Mouse (Mus musculus): ENCODE measurements around the gene Lhpp.

Lhpp gene

DNA sequence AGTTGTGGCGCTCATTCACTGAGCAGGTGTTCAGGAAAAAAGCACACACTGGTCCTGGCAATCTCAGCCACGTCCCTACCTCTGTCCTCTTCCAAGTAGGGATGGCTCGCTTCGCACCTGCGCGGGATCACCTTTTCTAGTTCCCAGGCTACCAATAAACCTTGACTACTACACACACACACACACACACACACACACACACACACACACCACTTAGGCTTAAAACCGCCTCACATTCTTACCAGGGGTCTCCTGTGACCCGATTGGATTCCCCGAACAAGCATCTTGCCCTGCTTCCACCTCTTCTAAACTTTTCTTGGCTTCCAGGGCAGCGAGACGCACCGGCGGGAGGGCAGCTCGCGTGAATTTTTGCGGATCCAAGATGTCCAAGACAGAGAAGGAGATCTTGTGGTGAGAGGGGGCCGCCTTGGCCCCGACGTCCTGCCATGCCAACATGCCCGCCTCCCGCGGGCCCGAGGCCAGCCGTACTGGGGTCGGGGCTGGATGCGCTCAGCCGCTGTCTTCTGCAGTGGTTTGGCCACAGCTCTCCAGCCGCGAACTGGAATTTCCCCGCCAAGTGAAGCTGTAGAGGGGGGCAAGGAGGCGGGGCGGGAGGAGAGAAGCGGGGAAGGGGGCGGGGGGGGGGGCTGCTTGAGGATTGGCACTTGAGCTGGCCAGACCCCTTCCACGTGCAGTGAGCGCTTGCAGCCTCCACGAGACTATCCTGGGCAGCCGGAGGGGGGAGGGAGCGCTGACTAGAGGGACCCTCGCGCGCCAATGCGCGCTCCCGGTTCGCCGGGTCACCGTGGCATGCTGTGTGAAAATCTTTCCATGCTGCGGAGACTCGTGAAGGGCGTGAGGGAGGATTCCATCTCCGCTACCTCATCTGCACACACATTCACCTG is 11.1 kb upstream of the Lhpp start, which contains the start of gene Nkx1-2:
Nkx1-2 (minus strand) TSS at position 567 of the 905 bp plus-strand sequence.
- no peak for DNase-seq

DNA sequence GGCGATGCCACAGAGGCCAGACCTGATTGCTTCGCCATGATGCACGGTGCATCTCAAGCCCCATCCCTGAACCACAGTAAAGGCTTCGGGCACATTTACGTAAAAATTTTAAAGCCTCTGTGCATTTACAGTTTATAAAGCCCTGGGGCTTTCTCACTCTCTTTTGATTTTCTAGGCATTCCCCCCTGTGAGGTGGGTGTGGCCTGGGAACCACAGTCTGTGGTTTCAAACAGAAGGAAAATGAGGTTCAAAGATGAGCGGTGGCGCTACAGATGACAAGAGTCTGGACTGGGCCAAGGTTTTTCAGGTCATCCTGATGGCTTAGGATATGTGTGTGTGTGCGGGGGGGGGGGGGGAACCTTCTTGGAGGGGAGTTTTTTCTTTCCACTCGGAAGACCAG is 10.4 kb upstream of the Lhpp start:
- no peak for DNase-seq

DNA sequence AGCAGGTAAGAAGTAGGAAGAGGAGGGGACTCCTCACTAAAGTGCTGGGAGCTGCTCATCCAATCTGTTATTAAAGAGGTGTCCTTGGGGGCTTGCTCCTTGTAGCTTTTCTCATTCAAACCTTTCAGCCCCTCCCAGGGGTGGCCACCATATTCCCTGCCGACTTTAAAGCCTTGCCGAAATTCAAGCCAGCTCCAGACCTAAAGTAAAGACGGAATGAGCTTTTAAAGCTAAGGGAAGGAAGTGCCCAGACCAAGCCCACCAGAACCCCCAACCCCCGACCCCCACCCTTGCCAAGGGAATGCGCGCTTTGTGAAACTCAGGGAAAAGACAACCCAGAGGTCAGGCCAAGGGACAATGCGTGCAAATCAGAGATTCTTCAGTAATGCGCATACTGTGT is 9.5 kb upstream of the Lhpp start:
- DNase-seq = no peak

DNA sequence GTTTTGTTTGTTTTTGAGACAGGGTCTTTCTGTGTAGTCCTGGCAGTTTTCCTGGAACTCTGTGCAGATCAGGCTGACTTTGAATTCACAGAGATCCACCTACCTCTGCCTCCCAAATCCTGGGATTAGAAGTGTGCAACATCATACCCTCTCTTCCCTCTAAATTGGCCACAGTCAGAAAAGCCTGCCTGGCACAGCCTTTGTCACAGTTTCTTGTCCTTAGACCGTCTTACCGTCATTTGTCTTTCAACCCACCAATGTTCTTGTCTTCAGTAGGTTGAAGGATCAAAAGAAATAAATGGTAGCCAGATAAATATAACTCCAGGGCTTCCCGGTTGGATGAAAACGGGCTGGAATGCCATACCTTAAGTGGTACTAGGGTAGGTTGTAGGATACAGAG is 5.7 kb upstream of the Lhpp start:
- no peak for DNase-seq

DNA sequence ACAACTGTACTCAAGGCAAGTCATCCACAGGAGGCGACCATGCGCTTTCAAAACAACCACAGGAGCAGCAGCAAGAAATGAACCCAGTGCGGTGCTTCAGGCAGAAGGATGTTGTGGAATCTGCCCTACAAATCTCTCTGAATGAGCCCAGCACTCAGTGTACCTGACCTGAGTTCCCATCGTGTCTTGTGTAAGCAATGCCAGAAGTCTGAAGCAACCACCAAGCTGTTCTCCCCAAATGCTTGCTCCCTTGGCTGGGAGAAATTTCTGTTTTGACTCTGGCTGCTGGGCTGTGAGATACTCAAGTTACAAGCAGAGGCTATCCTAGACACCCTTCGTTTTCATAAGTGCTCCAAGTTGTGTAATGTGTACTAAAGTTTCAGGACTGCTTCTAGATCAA is 4.7 kb upstream of the Lhpp start:
- peak; percentile 24 for DNase-seq

DNA sequence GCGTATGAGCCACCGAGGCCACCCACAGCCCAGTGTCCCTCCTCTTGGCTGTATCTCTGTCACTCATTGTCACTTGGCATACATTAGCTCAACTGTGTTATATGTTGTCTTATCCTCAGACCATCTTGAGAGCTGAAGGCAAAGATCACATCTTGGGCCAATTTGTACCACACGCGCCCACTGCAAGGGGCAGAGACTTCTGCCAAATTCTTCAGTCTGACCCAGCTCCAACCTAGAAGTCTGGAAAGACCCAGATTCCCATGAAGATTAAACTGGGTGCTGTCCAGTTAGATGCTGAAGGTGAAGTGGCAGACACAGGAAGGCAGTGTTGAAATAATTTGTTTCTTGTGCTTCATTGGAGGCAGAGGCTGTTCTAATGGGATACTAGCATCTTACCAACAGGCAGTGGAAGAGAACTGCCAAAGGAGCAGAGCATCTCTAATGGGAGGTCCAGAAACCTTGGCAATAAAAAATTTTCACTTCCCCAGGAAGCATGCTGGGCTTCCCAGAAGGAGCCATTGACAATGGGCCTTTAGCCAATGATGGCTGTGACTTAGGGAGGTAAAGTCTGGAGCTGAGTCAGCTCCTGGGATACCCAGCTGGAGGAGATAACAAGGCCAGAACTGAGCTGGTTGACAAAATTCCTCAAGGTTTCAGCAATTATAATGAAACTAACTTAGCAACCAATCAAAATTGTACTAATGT is 2.0 kb upstream of the Lhpp start:
- DNase-seq = no peak

DNA sequence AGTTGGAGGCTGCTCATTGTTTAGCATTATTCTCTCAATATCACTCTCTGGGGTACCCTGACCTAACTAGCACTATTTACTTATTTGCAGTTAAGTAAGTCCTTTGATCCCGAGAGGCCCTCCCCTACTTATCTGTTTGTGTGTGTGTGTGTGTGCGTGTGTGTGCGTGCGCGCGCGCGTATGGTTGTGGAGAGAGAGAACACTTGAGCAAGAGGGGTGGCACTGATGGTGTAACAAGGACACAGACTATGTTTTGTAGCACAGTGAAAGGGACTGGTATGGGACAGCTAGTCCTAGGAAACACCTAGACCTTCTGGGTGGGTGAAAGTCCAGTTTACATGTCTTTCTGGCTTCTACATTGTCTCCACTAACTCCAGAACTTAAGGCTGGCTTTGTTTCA is 1.1 kb downstream of the Lhpp start:
- no peak for DNase-seq

DNA sequence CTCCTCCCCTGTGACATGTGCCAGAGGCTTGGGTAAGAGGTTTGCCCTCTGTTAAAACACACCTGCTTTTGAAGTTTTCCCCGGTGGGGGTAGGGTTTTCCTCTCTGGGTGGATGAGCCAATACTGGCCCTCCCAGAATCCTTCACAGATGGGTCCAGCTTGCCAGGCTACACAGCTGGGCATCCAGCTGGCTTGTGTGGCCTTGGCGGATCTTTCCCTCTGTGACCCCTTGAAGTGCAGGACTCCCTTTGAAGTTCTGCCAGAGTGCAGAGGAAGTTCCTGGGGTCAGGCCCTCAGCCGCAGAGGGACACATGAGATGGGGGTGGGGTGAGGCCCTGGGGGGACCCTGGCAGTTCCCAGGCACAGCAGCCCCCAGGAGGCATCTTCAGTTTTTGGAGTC is 4.9 kb downstream of the Lhpp start:
- DNase-seq = no peak

DNA sequence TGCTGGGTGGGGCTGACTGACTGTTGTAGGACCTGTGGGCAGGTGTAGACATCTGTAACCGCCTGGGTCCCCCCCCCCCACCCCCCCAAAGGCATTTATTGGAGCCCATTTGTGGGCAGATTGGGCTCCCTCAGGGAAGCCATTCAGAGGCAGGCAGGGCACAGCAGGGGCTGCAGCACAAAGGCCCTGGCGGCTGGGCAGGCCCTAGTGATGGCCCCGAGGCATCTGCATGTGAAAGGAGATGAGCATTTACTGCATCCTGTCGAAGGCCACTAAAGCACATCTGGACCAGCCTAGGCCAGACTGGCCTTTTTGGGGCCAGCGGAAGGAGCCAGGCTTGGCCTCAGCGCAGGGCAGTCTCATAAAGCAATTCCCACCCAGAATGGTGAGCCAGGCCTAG is 6.0 kb downstream of the Lhpp start:
- DNase-seq = no peak

DNA sequence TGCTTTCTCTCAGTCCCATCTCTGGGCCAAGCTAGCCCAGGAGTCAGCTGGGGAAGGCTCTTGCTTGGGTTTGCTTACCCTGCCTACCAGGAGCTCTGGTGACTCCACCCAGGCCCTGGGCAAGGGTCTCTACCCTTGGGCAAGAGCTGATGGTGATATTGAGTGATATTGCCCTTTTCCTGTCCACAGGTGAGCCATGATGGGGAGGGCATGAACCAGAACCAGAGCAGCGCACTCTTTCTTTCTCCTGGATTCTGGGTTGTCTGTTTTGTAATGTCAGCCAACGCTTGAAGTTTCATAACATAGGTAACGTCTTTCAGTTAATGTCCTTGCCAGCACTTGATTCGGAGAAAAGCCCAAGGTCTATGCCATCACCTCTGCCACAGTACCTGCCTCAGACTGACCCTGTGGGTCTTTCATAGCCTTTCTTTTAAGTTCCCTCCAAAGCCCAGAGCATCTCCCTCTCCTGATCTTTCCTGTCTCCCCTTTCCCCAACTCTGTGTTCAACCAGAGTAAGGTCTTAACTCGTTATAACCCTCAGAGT is 6.7 kb downstream of the Lhpp start:
- no peak for DNase-seq

DNA sequence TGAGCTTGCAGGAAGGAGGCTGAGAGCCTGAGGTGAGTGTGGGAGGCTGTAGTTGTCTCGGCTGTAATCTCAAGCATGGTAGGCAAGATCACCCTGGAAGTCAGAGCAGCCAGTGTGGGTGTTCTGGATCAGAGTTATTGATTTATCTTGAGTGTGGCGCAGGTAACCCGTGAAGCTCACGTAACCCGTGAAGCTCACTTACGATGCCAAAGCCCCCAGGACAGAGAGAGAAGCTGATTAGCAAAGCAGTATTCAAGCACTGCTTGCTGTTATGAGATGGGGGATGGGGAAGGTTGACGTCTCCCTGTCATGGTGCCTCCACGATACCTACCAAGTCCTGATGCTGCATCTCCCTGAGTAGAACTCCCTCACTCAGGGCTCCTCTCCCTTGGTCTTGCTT is 9.1 kb downstream of the Lhpp start:
- DNase-seq = no peak

DNA sequence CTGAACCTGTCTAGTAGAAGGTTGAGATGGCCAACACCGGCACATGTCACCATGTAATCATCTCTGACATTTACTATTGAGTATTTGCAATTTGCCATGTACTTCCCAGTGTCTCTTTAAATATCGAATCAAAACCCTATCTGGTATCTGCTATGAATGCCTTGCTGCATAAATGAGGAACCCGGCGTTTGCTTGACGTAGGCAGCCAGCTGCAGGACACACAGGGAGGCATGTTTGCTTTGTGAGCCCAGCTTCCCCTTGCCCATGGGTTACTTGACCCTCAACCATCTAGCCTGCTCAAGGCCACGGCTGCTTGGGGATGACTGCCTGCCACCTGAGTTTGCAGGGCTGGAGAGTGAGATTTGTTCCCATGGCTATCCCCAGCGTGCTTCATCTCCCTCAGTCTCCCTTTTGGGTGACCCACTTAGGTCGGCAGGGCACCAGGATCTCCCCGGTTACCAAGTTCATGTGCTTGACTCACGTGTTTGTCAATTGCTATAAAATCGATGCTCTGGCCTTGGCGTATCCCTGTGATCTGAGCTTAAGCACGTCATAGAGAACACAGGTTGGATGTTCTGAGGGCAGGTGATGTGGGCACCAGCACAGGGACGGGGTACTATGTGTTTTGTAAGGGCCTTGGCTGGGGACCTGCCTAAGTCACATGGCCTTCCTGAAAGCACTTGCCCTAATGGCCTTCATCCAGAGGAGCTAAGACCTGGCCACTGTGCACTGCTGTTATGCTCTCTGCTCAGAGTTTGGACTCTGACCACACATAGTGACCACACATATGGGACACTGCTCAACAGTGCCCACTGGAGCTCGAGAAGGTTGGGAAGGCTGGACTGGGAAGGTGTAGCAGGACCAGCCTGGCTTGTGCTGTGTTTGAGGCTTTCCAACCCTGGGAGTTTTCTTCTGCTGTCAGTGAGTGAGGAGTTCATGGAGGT is 9.8 kb downstream of the Lhpp start:
- no peak for DNase-seq

DNA sequence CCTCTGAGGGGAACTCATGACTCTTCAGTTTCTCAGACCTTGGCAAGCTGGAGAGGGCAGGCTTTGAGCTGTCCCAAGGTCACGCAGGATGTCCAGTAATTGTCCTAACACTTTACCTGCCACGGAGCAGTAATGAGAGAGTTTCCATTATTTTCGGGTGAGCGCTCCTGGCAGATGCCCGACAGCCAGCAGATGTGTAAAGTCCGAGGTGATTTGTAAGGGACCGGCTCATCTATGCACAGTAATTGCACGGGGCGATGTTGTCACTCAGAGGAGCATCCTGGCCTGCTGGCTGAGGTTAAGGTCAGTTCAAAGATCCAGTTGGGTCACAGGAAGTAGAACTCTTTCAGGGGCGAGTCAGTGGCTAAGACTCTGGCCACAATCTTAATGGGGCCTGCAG is 13.7 kb downstream of the Lhpp start:
- no peak for DNase-seq

DNA sequence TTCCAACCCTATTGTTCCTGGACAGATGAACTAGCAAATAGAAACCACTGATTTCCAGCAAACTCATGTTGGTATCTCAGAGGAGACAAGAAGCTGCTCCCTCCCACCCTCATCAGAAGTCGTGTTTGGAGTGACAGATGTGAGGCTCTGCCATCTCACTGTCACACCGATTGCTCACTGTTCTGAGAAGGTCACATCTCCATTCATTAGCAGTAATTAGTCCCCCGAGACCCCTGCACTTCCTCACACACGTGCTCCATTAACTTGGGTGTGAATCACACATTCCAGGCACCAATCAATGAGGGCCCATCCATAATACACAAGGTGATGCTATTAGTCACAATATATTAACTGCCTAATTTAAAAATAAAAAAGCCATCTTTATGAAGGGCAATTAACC is 15.7 kb downstream of the Lhpp start:
- no peak for DNase-seq

DNA sequence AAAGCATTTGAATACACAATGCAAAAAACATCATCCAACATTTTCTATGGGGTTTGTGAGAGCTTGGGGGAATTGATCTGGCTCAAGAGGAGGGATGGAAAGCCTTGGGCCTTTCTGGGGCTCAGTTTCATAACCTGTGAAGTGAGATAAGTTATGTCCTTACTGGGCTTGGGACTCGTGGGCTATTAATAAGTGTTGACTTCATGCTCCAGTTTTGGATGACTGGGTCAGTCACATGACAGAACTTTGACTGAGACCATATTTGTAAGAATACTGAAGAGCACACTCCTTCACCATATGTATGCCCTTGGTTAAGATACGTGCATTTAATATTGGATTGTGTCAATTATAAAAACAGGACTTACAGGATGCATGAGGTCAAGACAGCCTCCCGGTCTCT is 17.0 kb downstream of the Lhpp start:
- no peak for DNase-seq

DNA sequence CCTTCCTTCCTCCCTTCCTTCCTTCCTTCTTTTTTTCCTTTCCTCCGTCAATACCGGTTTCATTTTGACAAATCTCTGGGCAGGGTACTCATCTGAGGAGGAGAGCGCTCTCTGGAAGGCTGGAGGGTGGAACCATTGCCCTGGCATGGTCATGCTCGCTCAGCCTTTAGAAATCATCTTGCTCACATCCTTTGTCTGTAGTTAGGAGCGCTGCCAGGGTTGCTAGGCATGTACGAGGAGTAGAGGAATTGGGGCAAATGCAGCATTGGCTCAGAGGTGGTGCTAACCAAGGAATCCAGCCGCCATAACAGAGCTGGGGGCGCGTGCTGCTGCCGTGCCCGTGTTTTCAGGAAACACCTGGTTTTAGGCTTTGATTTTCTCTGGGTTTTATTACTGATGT is 20.9 kb downstream of the Lhpp start:
- DNase-seq = peak; percentile 67

DNA sequence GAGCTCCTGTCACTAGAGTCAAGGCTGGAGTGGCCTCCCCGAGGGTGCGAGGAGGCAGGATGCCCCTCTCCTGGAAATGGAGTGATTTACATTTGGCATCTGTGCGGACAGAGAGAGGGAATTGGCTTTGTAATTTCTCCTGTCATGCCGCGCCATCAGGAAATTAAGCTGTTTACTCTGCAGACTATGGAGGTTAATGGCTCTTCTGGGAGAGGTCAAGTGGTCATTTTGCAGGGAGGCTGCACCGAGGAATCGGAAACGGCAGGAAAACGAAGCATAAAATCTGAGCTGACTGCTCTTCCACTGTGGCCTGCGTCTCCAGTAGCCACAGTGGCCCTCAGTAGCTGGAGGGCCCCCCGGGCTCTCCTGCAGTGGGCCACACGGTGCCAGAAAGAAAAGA is 26.9 kb downstream of the Lhpp start:
- no peak for DNase-seq

DNA sequence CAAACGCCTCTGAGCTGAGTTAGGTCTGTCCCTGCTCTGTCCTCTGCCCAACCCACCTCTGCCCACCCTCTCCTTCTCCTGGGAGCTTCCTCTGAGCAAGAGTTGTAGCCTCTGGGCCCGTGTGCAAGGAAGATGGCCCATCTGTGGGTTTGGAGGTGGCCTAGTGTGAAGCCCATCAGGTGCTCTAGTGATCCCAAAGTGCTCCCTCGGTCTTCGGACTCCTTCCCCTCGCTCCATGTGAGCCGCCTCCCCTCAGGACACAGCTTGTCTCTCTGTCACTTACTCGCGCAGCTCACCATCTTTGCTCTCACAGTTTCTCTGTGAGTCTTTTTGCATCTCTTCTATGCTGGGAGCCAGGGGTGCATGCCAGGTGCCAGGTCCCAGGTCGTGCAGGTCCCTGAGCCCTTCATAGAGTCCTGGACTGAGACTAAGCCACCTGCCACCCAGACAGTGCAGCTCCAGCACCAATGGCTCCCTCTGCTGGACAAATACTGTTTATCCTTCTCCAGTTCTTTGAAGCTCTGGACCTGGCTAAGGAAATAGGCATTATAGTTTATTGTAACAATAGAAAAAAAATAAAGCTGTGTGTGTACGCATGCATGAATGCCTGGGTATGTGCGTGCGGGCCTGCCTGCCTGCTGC is 28.1 kb downstream of the Lhpp start:
- DNase-seq = peak; percentile 46

DNA sequence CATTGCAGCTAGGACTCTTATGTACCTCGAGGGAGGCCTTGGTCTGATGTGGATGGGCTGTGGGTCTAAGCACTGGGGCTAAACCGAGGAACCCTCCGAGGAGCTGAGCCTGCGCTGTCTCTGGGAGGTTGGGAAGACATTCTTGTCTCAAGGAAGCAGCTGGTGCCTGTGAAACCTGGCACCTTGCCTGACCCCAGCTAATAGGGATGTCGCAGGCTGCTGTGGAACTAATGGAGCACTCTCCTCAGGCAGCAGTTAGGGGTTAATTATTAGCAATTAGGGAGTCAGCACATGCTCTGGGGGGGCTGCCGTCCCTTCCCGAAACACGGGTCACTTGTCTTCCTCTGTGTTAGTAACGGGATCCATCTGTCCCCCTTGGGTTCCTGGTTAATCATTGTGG is 30.5 kb downstream of the Lhpp start:
- no peak for DNase-seq

DNA sequence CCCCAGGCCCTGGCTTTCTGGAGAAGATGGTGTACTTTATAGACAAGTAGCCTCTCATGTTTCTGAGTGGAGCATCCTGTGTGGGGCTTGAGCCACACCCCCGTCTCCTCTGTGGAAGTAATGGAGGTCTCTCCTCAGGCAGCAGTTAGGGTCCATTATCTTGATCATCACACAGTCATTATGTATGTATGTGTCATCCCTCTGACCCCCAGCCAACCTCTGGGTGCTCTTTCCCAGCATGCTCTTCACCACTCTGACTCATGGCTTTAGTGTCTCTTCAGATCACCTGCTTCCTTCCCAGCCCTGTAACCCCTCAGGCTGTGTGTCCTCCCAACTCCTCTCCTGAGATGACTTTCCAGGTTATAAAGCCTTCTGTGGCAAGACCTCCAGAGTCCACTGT is 31.2 kb downstream of the Lhpp start:
- no peak for DNase-seq

DNA sequence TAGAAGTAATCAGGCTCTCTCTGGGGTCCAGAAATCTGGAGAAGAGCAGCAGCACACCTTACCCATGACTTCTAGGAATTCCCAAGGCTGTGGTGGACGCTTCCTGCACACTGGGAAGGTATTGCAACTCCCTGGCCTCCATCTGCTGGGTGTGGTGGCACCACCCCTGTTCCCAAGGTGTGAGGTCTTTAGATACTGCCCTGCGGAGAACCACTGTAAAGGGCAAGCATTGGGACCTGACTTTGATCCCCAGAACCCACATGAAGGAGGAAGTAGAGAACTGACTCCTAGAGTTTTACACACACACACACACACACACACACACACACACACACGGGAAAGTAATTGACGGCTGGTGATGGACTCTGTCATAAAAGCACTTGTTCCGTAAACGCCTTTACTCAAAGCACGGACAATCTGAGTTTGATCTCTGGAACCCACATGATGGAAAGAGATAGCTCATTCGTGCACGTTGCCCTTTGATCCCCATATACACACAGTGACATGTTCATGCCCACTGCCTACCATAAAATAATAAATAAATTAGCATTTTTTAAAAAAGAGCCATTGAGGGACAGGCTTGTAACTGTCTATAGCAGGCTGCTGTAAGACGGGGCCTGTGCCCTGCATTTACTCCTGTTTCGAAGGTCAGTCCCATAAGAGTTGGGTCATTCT is 34.3 kb downstream of the Lhpp start:
- DNase-seq = no peak

DNA sequence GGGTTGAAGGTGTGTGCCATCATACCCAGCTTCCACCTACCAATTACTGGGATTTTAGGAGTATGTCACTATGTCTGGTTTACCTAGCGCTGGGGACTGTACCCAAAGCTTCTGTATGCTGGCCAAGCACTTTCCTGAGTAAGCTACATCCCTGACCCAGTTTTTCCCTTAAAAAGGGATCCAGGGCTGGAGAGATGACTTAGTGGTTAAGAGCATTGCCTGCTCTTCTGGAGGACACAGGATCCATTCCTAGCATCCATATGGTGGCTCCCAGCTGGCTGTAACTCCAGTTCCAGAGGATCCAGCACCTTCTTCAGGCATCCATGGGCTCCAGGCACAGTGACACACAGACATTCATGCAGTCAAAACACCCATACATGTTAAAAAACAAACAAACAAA is 36.1 kb downstream of the Lhpp start:
- DNase-seq = no peak
